Mouse (Mus musculus) heart, embryonic 14.5 days (tissue): ENCODE measurements around the gene Hoxc10. TPM values are rescaled to one million over a fixed set of nuclear protein-coding genes. Genes with fewer than 3 reads are reported as not detected.

Source experiments
- ATAC-seq: fragments of 200-750 bp; cut with Nextera tagmentation; 2 replicates; pipeline ENCODE4 v1.8.0; 2017; ENCODE audit warnings: low read depth, moderate TSS enrichment; ENCODE audit not compliant: insufficient number of reproducible peaks, insufficient read depth, low FRiP score
- H3K27ac ChIP-seq, 2 experiments: fragments of 200-500 bp in 1 of 2; fragments of 300-500 bp in 1 of 2; sonication (generic) in 1 of 2; replicated peaks in 1 of 2; 2 replicates each; pipeline ENCODE4 v1.5.1; 2012 to 2014; ENCODE audit warnings: low read depth in 2 of 2, low read length in 2 of 2, control low read depth in 1 of 2, mild to moderate bottlenecking in 1 of 2, mixed read lengths in 1 of 2; ENCODE audit not compliant: control insufficient read depth in 1 of 2, insufficient read depth in 1 of 2
- H3K27me3 ChIP-seq: fragments of 300-500 bp; sonication (generic); 2 replicates; pipeline ENCODE4 v1.6.1; 2014; ENCODE audit warnings: mild to moderate bottlenecking, low read length, control low read depth; ENCODE audit not compliant: control insufficient read depth, insufficient read depth
- H3K36me3 ChIP-seq: fragments of 300-500 bp; sonication (generic); 2 replicates; pipeline ENCODE4 v1.6.1; 2014; ENCODE audit warnings: mild to moderate bottlenecking, control low read depth, low read length, mixed read lengths; ENCODE audit not compliant: control insufficient read depth, insufficient read depth
- H3K4me1 ChIP-seq, 2 experiments: fragments of 200-500 bp in 1 of 2; fragments of 300-500 bp in 1 of 2; sonication (generic) in 1 of 2; 2 replicates each; pipeline ENCODE4 v1.6.1; 2012 to 2014; ENCODE audit warnings: low read length in 2 of 2, control low read depth in 1 of 2, mixed read lengths in 1 of 2; ENCODE audit not compliant: control insufficient read depth in 2 of 2, insufficient read depth in 2 of 2
- H3K4me2 ChIP-seq: fragments of 300-500 bp; sonication (generic); 2 replicates; pipeline ENCODE4 v1.6.1; 2014; ENCODE audit warnings: mild to moderate bottlenecking, low read length
- H3K4me3 ChIP-seq, 2 experiments: fragments of 200-500 bp in 1 of 2; fragments of 300-500 bp in 1 of 2; sonication (generic) in 1 of 2; 2 replicates each; pipeline ENCODE4 v1.5.1; 2012 to 2014; ENCODE audit warnings: low read length in 2 of 2, mild to moderate bottlenecking in 2 of 2, control low read depth in 1 of 2, low read depth in 1 of 2, moderate library complexity in 1 of 2; ENCODE audit not compliant: control insufficient read depth in 1 of 2, insufficient read depth in 1 of 2
- H3K9ac ChIP-seq: fragments of 300-500 bp; sonication (generic); 2 replicates; pipeline ENCODE4 v1.6.1; 2014; ENCODE audit warnings: mild to moderate bottlenecking, low read length
- H3K9me3 ChIP-seq: fragments of 300-500 bp; sonication (generic); 2 replicates; pipeline ENCODE4 v1.6.1; 2016; ENCODE audit warnings: low read length, control low read depth; ENCODE audit not compliant: control insufficient read depth
- WGBS: fragments of 180-500 bp; shearing (Covaris S2); extraction: QIAGEN DNeasy Blood & Tissue Kit; methylation state at CpG from one replicate; pipeline ENCODE4 v1.1.7; 2014; 5-methylcytosine and 5-hydroxymethylcytosine counted together
- polyA plus RNA-seq: library from polyadenylated mRNA; unstranded; fragments of >200 nt; fragmentation: Nextera tagmentation; extraction: Ambion mirVana; gene quantifications from 2 replicates; pipeline ENCODE4 v1.2.1, GENCODE M21; 2014

The Hoxc10 gene
- polyA plus RNA-seq, 1 experiment from 2014 or later = not detected

DNA sequence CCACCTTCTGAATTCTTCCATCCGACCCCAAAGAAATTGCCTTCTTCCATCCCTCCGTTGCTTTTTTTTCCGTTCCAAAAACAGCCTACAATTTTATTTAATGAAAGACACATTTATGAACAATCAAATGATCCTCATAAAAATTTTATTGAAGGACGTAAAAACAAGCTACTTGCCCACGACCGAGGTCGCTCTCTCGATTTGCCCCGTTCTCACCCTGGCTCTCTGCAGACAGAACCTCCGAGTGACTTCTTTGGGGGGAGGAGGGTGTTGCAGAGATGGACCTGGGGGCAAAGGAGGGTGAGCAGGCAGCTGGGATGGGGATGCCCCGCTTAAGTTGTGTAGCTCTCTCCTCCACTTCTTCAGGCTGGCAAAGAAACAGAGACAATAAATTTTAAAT, 13.8 kb downstream of the Hoxc10 start:
- no peak overlapping the region for H3K4me2 ChIP-seq
- 5% methylated on average over 11 of the region's 11 CpGs for WGBS

DNA sequence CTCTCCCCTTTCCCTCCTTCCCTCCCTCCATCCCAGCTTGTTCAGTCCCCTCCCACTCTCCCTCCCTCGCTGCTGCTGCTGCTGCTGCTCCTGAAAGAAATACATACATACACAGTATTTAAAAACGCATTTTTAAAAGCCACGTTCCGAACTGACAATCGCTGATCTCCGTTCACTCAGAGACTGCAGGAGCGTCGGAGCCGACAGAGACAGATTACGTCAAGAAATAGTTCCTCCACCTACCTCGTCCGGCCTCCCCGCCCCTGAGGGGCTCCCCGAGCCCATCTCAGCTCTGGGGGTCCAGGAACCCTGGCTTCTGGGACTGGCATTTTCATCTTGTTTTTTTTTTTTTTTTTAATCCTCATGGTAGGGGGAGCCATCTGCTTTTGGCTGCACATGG, 14.3 kb downstream of the Hoxc10 start:
- Histone ChIP-seq H3K4me3 (peak overlapping the region in 1 of 2 experiments; percentile 27; a peak in 1 of 4 replicates), H3K9ac (no peak overlapping the region), H3K9me3 (no peaks in the 10 kb centered on the region), H3K4me2 (peak overlapping the region; percentile 48), H3K36me3 (no peaks in the 10 kb centered on the region), H3K4me1 (peaks cover 0 to 6% of the 10 kb centered on the region in 2 experiments; a peak in 2 of 4 replicates), H3K27me3 (peaks cover 100% of the 10 kb centered on the region), H3K27ac (no peak overlapping the region)
- WGBS = 2% methylated on average over 14 of the region's 14 CpGs
- no peak for ATAC-seq

More for the DNA sequence above, 13.8 kb downstream of the Hoxc10 start:
- Histone ChIP-seq H3K27me3 (peaks cover 100% of the 10 kb centered on the region), H3K27ac (no peak overlapping the region), H3K4me1 (peaks cover 0 to 6% of the 10 kb centered on the region in 2 experiments; a peak in 2 of 4 replicates), H3K9ac (no peak overlapping the region), H3K9me3 (no peaks in the 10 kb centered on the region), H3K4me3 (no peak overlapping the region), H3K36me3 (no peaks in the 10 kb centered on the region)
- ATAC-seq = no peak

DNA sequence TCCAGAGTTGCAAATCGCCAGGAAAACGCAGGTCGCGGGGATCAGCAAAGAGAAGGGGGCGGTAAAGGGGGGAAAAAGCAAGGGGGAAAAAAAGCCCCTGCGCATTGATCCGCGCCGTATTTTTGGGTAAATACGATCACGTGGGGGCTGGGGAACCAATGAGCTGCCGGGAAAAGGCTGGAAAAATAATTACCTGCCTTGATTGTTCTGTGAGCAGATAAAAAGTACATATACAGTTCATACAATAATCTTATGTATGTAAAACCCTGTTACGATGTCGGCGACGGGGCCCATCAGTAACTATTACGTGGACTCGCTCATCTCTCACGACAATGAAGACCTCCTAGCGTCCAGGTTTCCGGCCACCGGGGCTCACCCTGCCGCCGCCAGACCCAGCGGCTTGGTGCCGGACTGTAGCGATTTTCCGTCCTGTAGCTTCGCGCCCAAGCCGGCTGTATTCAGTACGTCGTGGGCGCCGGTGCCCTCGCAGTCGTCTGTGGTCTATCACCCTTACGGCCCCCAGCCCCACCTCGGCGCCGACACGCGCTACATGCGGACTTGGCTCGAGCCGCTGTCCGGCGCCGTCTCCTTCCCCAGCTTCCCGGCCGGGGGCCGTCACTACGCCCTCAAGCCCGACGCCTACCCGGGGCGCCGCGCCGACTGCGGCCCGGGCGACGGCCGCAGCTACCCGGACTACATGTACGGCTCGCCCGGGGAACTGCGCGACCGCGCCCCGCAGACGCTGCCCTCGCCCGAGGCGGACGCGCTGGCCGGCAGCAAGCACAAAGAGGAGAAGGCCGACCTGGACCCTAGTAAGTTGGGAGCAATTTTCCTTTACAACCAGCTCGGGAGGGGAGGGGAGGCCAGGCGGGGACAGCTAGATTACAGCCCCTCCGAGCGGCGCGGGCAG, 15.0 kb downstream of the Hoxc10 start:
- Histone ChIP-seq H3K36me3 (no peaks in the 10 kb centered on the region), H3K4me3 (peak overlapping the region; percentile 12 to 27), H3K4me1 (peaks cover 0 to 6% of the 10 kb centered on the region in 2 experiments; a peak in 2 of 4 replicates), H3K9me3 (no peaks in the 10 kb centered on the region), H3K27me3 (peaks cover 100% of the 10 kb centered on the region), H3K4me2 (peak overlapping the region; percentile 48), H3K27ac (no peak overlapping the region), H3K9ac (no peak overlapping the region)
- WGBS = under 1% methylated on average over 87 of the region's 88 CpGs
- ATAC-seq = no peak

DNA sequence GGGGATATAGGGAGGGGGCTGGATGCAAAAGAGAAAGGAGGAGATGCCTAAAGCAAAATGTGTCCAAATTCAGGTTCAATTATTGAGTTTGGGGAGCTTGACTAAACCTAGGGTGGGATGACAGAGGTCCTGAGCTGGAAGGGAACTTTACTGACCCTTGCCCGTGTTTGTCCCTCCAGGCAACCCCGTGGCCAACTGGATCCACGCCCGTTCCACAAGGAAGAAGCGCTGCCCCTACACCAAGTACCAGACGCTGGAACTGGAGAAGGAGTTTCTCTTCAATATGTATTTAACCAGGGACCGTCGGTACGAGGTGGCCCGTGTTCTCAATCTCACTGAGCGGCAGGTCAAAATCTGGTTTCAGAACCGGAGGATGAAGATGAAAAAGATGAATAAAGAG, 17.1 kb downstream of the Hoxc10 start:
- 0% methylated on average over 12 of the region's 12 CpGs for WGBS
- no peak for ATAC-seq

DNA sequence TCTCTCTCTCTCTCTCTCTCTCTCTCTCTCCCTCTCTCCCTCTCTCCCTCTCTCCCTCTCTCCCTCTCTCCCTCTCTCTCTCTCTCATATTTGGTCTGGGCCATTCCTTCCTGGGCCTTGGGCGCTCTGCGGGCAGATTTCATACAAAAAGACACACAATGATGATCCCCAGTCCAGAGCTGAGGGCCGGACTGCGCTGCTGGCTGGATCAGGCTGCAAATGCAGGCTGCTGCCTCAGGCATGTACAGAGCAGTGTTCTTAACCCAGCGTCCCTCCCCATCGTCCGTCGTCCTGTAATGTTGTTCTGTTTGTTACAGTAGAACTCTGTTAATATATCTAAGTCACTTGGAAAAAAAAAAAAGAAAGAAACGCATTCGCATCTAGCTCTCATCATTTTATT, 17.9 kb downstream of the Hoxc10 start:
- Histone ChIP-seq H3K4me3 (no peak overlapping the region), H3K9me3 (no peaks in the 10 kb centered on the region), H3K36me3 (no peaks in the 10 kb centered on the region), H3K9ac (no peak overlapping the region), H3K27me3 (peaks cover 100% of the 10 kb centered on the region), H3K4me2 (no peak overlapping the region), H3K4me1 (peaks cover 0 to 6% of the 10 kb centered on the region in 2 experiments; a peak in 2 of 4 replicates), H3K27ac (no peak overlapping the region)
- WGBS = under 1% methylated on average over 10 of the region's 10 CpGs
- no peak for ATAC-seq

More for the DNA sequence above, 17.1 kb downstream of the Hoxc10 start:
- Histone ChIP-seq H3K36me3 (no peaks in the 10 kb centered on the region), H3K9me3 (no peaks in the 10 kb centered on the region), H3K4me3 (no peak overlapping the region), H3K27me3 (peaks cover 100% of the 10 kb centered on the region), H3K27ac (no peak overlapping the region), H3K4me2 (no peak overlapping the region), H3K9ac (no peak overlapping the region), H3K4me1 (peaks cover 0 to 6% of the 10 kb centered on the region in 2 experiments; a peak in 2 of 4 replicates)

DNA sequence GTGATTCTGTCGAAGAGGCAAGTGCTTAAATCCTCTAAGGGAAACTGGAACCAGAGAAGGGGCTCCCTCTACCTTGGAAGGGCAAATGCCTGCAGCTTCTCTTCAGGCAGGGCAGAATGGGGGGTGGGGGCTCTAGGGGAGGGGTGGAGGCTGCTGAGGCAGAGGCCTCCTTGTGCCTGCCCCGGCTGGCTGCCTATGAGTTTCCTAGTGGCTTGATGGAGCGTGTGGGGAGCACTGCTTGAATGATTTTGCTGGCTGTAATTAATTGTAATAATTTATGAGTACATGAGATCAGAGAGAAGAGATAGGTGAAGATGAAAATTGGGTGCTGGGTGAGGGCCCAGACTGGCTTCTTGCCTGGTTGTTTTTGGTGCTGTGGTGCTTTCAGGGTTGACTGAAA, 18.3 kb downstream of the Hoxc10 start:
- no peak for ATAC-seq
- 1% methylated on average over 3 of the region's 3 CpGs for WGBS
- Histone ChIP-seq H3K36me3 (no peaks in the 10 kb centered on the region), H3K27me3 (peaks cover 100% of the 10 kb centered on the region), H3K4me2 (no peak overlapping the region), H3K4me3 (no peak overlapping the region), H3K4me1 (peaks cover 0 to 6% of the 10 kb centered on the region in 2 experiments; a peak in 2 of 4 replicates), H3K9ac (no peak overlapping the region), H3K27ac (no peak overlapping the region), H3K9me3 (no peaks in the 10 kb centered on the region)

DNA sequence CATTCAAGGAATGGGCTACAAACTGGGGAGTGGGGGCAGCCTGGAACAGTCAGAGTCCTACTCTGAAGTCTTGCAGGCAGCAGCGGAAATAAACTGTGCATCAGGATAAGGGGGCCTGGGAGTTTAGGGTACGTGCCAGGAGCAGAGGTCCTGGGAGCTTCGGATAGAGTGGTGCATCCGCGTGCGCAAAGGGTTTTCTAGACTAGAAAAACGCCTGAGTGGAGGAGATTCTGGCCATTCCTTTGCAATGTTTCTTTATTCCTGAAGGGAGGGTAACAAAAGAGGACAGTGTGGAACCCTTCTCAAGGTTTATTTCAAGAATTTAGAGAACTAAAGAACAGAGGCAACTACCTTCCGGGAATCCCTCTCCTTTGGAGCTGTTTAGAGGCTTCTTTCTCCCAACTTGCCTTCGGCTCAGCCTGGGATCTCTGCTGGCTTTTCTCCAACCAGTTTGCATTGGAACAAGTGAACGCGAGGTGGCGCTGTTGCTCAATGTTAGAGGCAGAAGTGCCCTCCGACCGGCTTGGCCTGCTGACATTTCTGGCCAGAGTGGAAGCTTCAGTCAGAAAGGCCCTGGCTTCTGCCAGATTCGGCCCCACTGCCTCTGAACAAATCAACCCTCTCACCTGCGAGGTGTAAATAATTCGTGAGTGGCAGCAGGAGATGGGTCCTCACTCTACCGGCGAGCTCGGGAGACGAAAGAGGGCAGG, 20.7 kb downstream of the Hoxc10 start:
- Histone ChIP-seq H3K4me1 (no peaks in the 10 kb centered on the region), H3K27ac (no peak overlapping the region), H3K36me3 (no peaks in the 10 kb centered on the region), H3K27me3 (peaks cover 99% of the 10 kb centered on the region), H3K9ac (no peak overlapping the region), H3K4me3 (no peak overlapping the region), H3K9me3 (no peaks in the 10 kb centered on the region), H3K4me2 (no peak overlapping the region)
- WGBS = 4% methylated on average over 21 of the region's 21 CpGs
- ATAC-seq = no peak
